Mouse (Mus musculus) olfactory bulb, adult 2 months (tissue): ENCODE results near the gene Gm8020.
"Not testable (repeated sequence)": the region's sequence is repeated elsewhere in the genome, so short reads cannot be mapped to it uniquely, and the experiment has no call there.

Experiments
- CTCF ChIP-seq: fragments of 200-500 bp; IDR thresholded peaks from 2 replicates; pipeline ENCODE4 v1.5.1; 2012; ENCODE audit warnings: low read depth, mild to moderate bottlenecking, low read length, moderate library complexity; ENCODE audit not compliant: insufficient read depth
- POLR2A ChIP-seq: fragments of 200-500 bp; IDR thresholded peaks from 2 replicates; pipeline ENCODE4 v1.6.1; 2012; ENCODE audit warnings: mild to moderate bottlenecking, low read depth, low read length, moderate library complexity; ENCODE audit not compliant: insufficient read depth

- TF ChIP-seq CTCF, POLR2A: not testable (repeated sequence)
Observed at GRCm38 (mm10) chr14:42463581-42463980, 38.6 kb downstream of the Gm8020 start, which contains the start of gene Gm8011.
